Mouse (Mus musculus) cerebellum, adult 2 months (tissue): Measurements from ENCODE around the gene Ski.

Experiments
- CTCF ChIP-seq: fragments of 200-500 bp; IDR thresholded peaks from 2 replicates; pipeline ENCODE4 v1.5.1; 2011; ENCODE audit warnings: low read depth, mild to moderate bottlenecking, control low read depth, low read length, moderate library complexity, borderline replicate concordance; ENCODE audit not compliant: insufficient read depth
- POLR2A ChIP-seq: fragments of 200-500 bp; IDR thresholded peaks from 2 replicates; pipeline ENCODE4 v1.6.1; 2011; ENCODE audit warnings: low read length, control low read depth, borderline replicate concordance; ENCODE audit not compliant: insufficient read depth

- TF ChIP-seq POLR2A (no peak), CTCF (no peak)
Observed at GRCm38 (mm10) chr4:155140795-155141265, 81.6 kb downstream of the Ski start.
